Mouse (Mus musculus) fat pad, adult 2 months (tissue): ENCODE results near the gene Kif1b.

Source experiments
- DNase-seq: peaks from one replicate; pipeline ENCODE4 v3.0.0-alpha.2; 2011; ENCODE audit warnings: low read depth, low spot score; ENCODE audit errors: extremely low read depth

The Kif1b gene

GRCm38 (mm10) chr4:149173661-149174060 is 133.8 kb downstream of the Kif1b start:
- no peak for DNase-seq

GRCm38 (mm10) chr4:149172666-149173065 is 134.8 kb downstream of the Kif1b start:
- DNase-seq: peak; percentile 93

GRCm38 (mm10) chr4:149172083-149172482 is 135.4 kb downstream of the Kif1b start:
- DNase-seq: no peak

GRCm38 (mm10) chr4:149171581-149171981 is 135.9 kb downstream of the Kif1b start:
- peak; percentile 82 for DNase-seq

- peak; percentile 92 for DNase-seq
These were observed 137.0 kb downstream of the Kif1b start for GRCm38 (mm10) chr4:149170394-149170931.

GRCm38 (mm10) chr4:149169926-149170325 is 137.6 kb downstream of the Kif1b start:
- DNase-seq: peak; percentile 87

- DNase-seq: no peak
These were observed 139.5 kb downstream of the Kif1b start for GRCm38 (mm10) chr4:149168016-149168415.

- DNase-seq: no peak
These were observed 140.4 kb downstream of the Kif1b start for GRCm38 (mm10) chr4:149166957-149167611.

GRCm38 (mm10) chr4:149166215-149166946 is 141.1 kb downstream of the Kif1b start, which contains the start of gene Pgd:
Gene Pgd, minus strand, starts transcription at chr4:149166771.
- DNase-seq: no peak

GRCm38 (mm10) chr4:149164150-149164549 is 143.3 kb downstream of the Kif1b start:
- no peak for DNase-seq

GRCm38 (mm10) chr4:149163196-149163595 is 144.3 kb downstream of the Kif1b start:
- no peak for DNase-seq

- peak; percentile 82 for DNase-seq
These were observed 146.3 kb downstream of the Kif1b start for GRCm38 (mm10) chr4:149161166-149161565.

- no peak for DNase-seq
These were observed 147.6 kb downstream of the Kif1b start for GRCm38 (mm10) chr4:149159891-149160290.

- no peak for DNase-seq
These were observed 148.3 kb downstream of the Kif1b start for GRCm38 (mm10) chr4:149159203-149159602.

GRCm38 (mm10) chr4:149157415-149157973 is 150.0 kb downstream of the Kif1b start:
- no peak for DNase-seq

- DNase-seq: peak; percentile 77
These were observed 151.8 kb downstream of the Kif1b start for GRCm38 (mm10) chr4:149155711-149156110.

GRCm38 (mm10) chr4:149154859-149155258 is 152.6 kb downstream of the Kif1b start:
- no peak for DNase-seq

GRCm38 (mm10) chr4:149150721-149151120 is 156.8 kb downstream of the Kif1b start:
- DNase-seq: no peak

GRCm38 (mm10) chr4:149150256-149150655 is 157.2 kb downstream of the Kif1b start:
- no peak for DNase-seq

GRCm38 (mm10) chr4:149149611-149150010 is 157.9 kb downstream of the Kif1b start:
- no peak for DNase-seq

- DNase-seq: no peak
These were observed 158.3 kb downstream of the Kif1b start for GRCm38 (mm10) chr4:149149196-149149595.

- no peak for DNase-seq
These were observed 159.4 kb downstream of the Kif1b start for GRCm38 (mm10) chr4:149148084-149148483.
